Mouse (Mus musculus) cortical plate, adult 2 months (tissue): Measurements from ENCODE around the gene Bbs7.

Experiments
- CTCF ChIP-seq: fragments of 200-500 bp; IDR thresholded peaks from 2 replicates; pipeline ENCODE4 v1.5.1; 2011; ENCODE audit warnings: mild to moderate bottlenecking, control low read depth, low read length; ENCODE audit not compliant: insufficient read depth; ENCODE audit errors: extremely low read depth
- POLR2A ChIP-seq: fragments of 200-500 bp; IDR thresholded peaks from 2 replicates; pipeline ENCODE4 v1.6.1; 2011; ENCODE audit warnings: mild to moderate bottlenecking, low read length, control low read depth; ENCODE audit not compliant: insufficient read depth; ENCODE audit errors: extremely low read depth

DNA sequence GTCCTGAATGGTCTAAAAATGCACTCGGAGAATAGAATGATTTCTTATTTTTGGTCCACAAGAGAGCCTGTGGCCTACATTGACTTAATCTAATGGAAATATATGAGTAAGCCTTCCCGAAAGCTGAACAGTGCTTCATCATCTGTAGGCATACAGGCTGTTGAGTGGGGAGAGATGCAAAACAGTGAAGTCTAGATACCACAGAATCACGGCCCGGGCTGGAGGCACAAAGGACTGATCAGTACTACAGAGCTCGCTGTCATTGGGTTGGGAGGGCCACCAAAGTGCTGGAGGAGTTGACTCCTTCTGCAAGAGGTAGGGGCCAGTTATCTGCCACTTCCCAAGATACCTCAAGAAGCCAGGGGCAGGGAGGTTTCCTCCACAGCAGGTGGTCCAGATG, 82.5 kb downstream of the Bbs7 start:
- TF ChIP-seq CTCF (no peak), POLR2A (no peak)
